18 mouse cellular contexts compared by ENCODE assay signal in genomic region chr16:33455263-33455910, GRCm38 (mm10).
"Had no signal": no experiment of that assay in that cellular context is flagged by ENCODE, and none has a peak within 500 bp of the region (broad histone marks: within the 10 kb centered on the region; RNA-seq: fewer than 3 reads in every experiment).

No protein-coding gene starts in this region.

- H3K4me1 ChIP-seq: midbrain, embryonic 15.5 days; neural tube, embryonic 15.5 days had no signal

- H3K27me3 ChIP-seq: limb, embryonic 13.5 days; midbrain, embryonic 15.5 days; neural tube, embryonic 12.5 days; neural tube, embryonic 15.5 days had no signal

- H3K9ac ChIP-seq: limb, embryonic 13.5 days; liver, embryonic 14.5 days; midbrain, embryonic 15.5 days; neural tube, embryonic 12.5 days; neural tube, embryonic 15.5 days had no signal

- H3K4me3 ChIP-seq: limb, embryonic 10.5 days; limb, embryonic 13.5 days; midbrain, embryonic 15.5 days; neural tube, embryonic 12.5 days; neural tube, embryonic 15.5 days had no signal

- H3K4me2 ChIP-seq: limb, embryonic 13.5 days; midbrain, embryonic 11.5 days; midbrain, embryonic 15.5 days; neural tube, embryonic 12.5 days; neural tube, embryonic 15.5 days had no signal

- H3K36me3 ChIP-seq: midbrain, embryonic 15.5 days had no signal

- H3K9me3 ChIP-seq: limb, embryonic 10.5 days; midbrain, embryonic 15.5 days; neural tube, embryonic 12.5 days; neural tube, embryonic 15.5 days had no signal

- H3K27ac ChIP-seq: limb, embryonic 10.5 days; limb, embryonic 13.5 days; liver, embryonic 14.5 days; midbrain, embryonic 15.5 days; neural tube, embryonic 12.5 days; neural tube, embryonic 15.5 days had no signal

- DNase-seq: kidney, adult 11 months; kidney, adult 9 months; kidney, postnatal 14 days; kidney, postnatal 4 days; lung, adult 2 months; lung, postnatal 14 days; lung, postnatal 4 days; right cerebral cortex, adult 18-20 months; right cerebral cortex, postnatal 14 days; right cerebral cortex, postnatal 4 days; thymus, postnatal 25 days had no signal

- ATAC-seq: midbrain, embryonic 15.5 days had no signal
